Mouse (Mus musculus): ENCODE results near the gene Cacna1d.

The Cacna1d gene

GRCm38 (mm10) chr14:30329109-30329508 lies 162.1 kb downstream of the Cacna1d start:
- no peak for DNase-seq (ENCODE audit: low spot score in 2 of 2)

- no peak for DNase-seq (ENCODE audit: low spot score in 2 of 2)
Measured at GRCm38 (mm10) chr14:30327452-30327851, 163.8 kb downstream of the Cacna1d start.

- DNase-seq (ENCODE audit: low spot score in 2 of 2): no peak
Measured at GRCm38 (mm10) chr14:30327051-30327450, 164.2 kb downstream of the Cacna1d start.

GRCm38 (mm10) chr14:30326226-30326625 lies 165.0 kb downstream of the Cacna1d start:
- no peak for DNase-seq (ENCODE audit: low spot score in 2 of 2)

- DNase-seq (ENCODE audit: low spot score in 2 of 2): no peak
Measured at GRCm38 (mm10) chr14:30324994-30325393, 166.3 kb downstream of the Cacna1d start.

GRCm38 (mm10) chr14:30318715-30319437 lies 172.4 kb downstream of the Cacna1d start:
- DNase-seq (ENCODE audit: low spot score in 2 of 2): no peak

GRCm38 (mm10) chr14:30318293-30318692 lies 173.0 kb downstream of the Cacna1d start:
- peak; percentile 73 to 83 for DNase-seq (ENCODE audit: low spot score in 2 of 2)

GRCm38 (mm10) chr14:30317616-30318015 lies 173.6 kb downstream of the Cacna1d start:
- no peak for DNase-seq (ENCODE audit: low spot score in 2 of 2)

GRCm38 (mm10) chr14:30311206-30311889 lies 179.9 kb downstream of the Cacna1d start:
- no peak for DNase-seq (ENCODE audit: low spot score in 2 of 2)

GRCm38 (mm10) chr14:30310236-30310635 lies 181.0 kb downstream of the Cacna1d start:
- no peak for DNase-seq (ENCODE audit: low spot score in 2 of 2)

- no peak for DNase-seq (ENCODE audit: low spot score in 2 of 2)
Measured at GRCm38 (mm10) chr14:30306221-30306620, 185.0 kb downstream of the Cacna1d start.

- no peak for DNase-seq (ENCODE audit: low spot score in 2 of 2)
Measured at GRCm38 (mm10) chr14:30299946-30300345, 191.3 kb downstream of the Cacna1d start.

- no peak for DNase-seq (ENCODE audit: low spot score in 2 of 2)
Measured at GRCm38 (mm10) chr14:30297492-30297891, 193.8 kb downstream of the Cacna1d start.

GRCm38 (mm10) chr14:30292135-30292463 lies 199.2 kb downstream of the Cacna1d start:
- DNase-seq (ENCODE audit: low spot score in 2 of 2): no peak

- DNase-seq (ENCODE audit: low spot score in 2 of 2): no peak
Measured at GRCm38 (mm10) chr14:30291389-30292134, 199.7 kb downstream of the Cacna1d start.

- peak; percentile 36 to 47 for DNase-seq (ENCODE audit: low spot score in 2 of 2)
Measured at GRCm38 (mm10) chr14:30284446-30284845, 206.8 kb downstream of the Cacna1d start.

- peak in 1 of 2 experiments; percentile 56 for DNase-seq (ENCODE audit: low spot score in 2 of 2)
Measured at GRCm38 (mm10) chr14:30284022-30284421, 207.2 kb downstream of the Cacna1d start.

GRCm38 (mm10) chr14:30275572-30275971 lies 215.7 kb downstream of the Cacna1d start:
- no peak for DNase-seq (ENCODE audit: low spot score in 2 of 2)

- no peak for DNase-seq (ENCODE audit: low spot score in 2 of 2)
Measured at GRCm38 (mm10) chr14:30272976-30273375, 218.3 kb downstream of the Cacna1d start.

- no peak for DNase-seq (ENCODE audit: low spot score in 2 of 2)
Measured at GRCm38 (mm10) chr14:30272523-30272922, 218.7 kb downstream of the Cacna1d start.

- no peak for DNase-seq (ENCODE audit: low spot score in 2 of 2)
Measured at GRCm38 (mm10) chr14:30271856-30272255, 219.4 kb downstream of the Cacna1d start.

- DNase-seq (ENCODE audit: low spot score in 2 of 2): no peak
Measured at GRCm38 (mm10) chr14:30270350-30270749, 220.9 kb downstream of the Cacna1d start.

- DNase-seq (ENCODE audit: low spot score in 2 of 2): no peak
Measured at GRCm38 (mm10) chr14:30265728-30266127, 225.5 kb downstream of the Cacna1d start.

All from frontal cortex, postnatal 36 days (tissue).